Mouse (Mus musculus) kidney, embryonic 15.5 days (tissue): ENCODE results near the gene Tbc1d2b. TPM values are rescaled to one million over a fixed set of nuclear protein-coding genes. Genes with fewer than 3 reads are reported as not detected.
A peak's percentile ranks its signal among the peaks of the same experiment; 100 is the strongest.

Experiments used
- ATAC-seq: fragments of 200-750 bp; cut with Nextera tagmentation; replicated peaks from 2 replicates; pipeline ENCODE4 v1.8.0; 2017; ENCODE audit warnings: moderate TSS enrichment; ENCODE audit not compliant: low FRiP score
- H3K27ac ChIP-seq: fragments of 300-500 bp; sonication (generic); 2 replicates; pipeline ENCODE4 v1.5.1; 2015; ENCODE audit warnings: mild to moderate bottlenecking, inconsistent platforms
- H3K27me3 ChIP-seq: fragments of 300-500 bp; sonication (generic); 2 replicates; pipeline ENCODE4 v1.6.1; 2015; ENCODE audit warnings: inconsistent platforms
- H3K36me3 ChIP-seq: fragments of 300-500 bp; sonication (generic); 2 replicates; pipeline ENCODE4 v1.6.1; 2015; ENCODE audit warnings: inconsistent platforms
- H3K4me1 ChIP-seq: fragments of 300-500 bp; sonication (generic); 2 replicates; pipeline ENCODE4 v1.6.1; 2015; ENCODE audit warnings: inconsistent platforms
- H3K4me2 ChIP-seq: fragments of 300-500 bp; sonication (generic); 2 replicates; pipeline ENCODE4 v1.6.1; 2015; ENCODE audit warnings: moderate library complexity, mild to moderate bottlenecking, inconsistent platforms
- H3K4me3 ChIP-seq: fragments of 300-500 bp; sonication (generic); replicated peaks from 2 replicates; pipeline ENCODE4 v1.5.1; 2015; ENCODE audit warnings: mild to moderate bottlenecking, inconsistent platforms
- H3K9ac ChIP-seq: fragments of 300-500 bp; sonication (generic); 2 replicates; pipeline ENCODE4 v1.6.1; 2015; ENCODE audit warnings: mild to moderate bottlenecking, inconsistent platforms
- H3K9me3 ChIP-seq: fragments of 300-500 bp; sonication (generic); replicated peaks from 2 replicates; pipeline ENCODE4 v1.6.1; 2016; ENCODE audit warnings: inconsistent platforms
- WGBS: fragments of 180-500 bp; shearing (Covaris S2); methylation state at CpG from one replicate; pipeline ENCODE4 v1.1.7; 2015; ENCODE audit warnings: mixed read lengths; 5-methylcytosine and 5-hydroxymethylcytosine counted together
- polyA plus RNA-seq: library from polyadenylated mRNA; unstranded; fragments of >200 nt; fragmentation: Nextera tagmentation; extraction: Ambion mirVana; gene quantifications from 2 replicates; pipeline ENCODE4 v1.2.1, GENCODE M21; 2015

The Tbc1d2b gene
- polyA plus RNA-seq, 1 experiment from 2014 or later: 12.7 TPM

DNA sequence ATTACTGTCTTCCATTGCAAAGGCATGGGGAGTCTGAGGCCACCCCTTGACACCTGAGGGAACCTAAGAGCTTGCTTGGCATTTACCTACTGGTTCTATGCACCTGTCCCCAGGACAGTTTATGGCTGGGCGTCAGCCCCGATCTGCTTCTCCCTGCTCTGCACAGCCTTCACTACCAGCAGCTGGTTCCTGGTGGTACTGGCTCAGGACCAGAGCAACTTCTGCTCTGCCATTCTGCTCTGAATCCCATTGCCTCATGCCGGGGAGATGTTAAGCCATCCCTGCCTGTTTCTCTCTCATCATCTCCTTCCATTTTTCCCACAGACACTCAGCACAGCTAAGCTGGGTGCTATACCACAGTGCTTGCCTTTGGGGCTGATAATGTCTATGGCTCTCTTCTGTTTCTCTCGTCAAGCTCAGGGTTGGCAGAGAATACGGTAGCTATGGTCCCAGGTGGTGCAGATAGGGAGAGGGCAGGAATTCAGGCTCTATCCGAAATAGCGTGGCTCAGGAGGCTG, 72.7 kb downstream of the Tbc1d2b start:
- no peak for ATAC-seq
- no peak overlapping the region for H3K27ac ChIP-seq
- peaks cover 29% of the 10 kb centered on the region for H3K36me3 ChIP-seq
- no peak overlapping the region for H3K9ac ChIP-seq
- H3K4me1 ChIP-seq: peaks cover 10% of the 10 kb centered on the region
- no peaks in the 10 kb centered on the region for H3K9me3 ChIP-seq
- H3K4me2 ChIP-seq: no peak overlapping the region
- WGBS: 87% methylated on average over 7 of the region's 7 CpGs
- H3K27me3 ChIP-seq: no peaks in the 10 kb centered on the region
- no peak overlapping the region for H3K4me3 ChIP-seq

DNA sequence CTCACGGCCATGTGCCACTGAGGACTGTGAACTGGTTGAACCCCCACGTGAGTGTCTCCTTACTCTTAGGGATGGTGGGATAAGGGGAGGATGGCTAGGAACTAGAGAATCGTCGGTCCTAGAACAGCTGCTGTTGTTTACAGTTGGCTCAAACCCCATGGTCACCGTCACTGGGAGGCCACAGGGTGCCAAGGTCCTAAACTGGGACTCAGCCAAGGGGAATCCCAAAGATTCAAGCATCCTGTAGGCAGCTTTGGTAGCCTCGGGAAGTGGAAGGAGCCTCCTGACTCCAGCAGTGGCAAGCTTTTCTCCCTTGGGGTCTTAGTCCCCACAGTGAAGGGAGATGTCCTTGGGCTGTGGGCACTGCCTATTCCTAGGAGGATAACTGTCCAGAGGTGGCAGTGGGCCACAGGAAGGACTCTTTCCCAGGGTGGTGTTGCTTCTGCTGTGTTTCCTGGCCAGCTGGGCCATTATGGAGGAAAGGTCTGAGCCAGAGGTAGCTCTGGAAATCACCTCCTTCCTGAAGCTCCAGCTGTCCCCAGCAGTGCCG, 73.4 kb downstream of the Tbc1d2b start:
- no peak for ATAC-seq

DNA sequence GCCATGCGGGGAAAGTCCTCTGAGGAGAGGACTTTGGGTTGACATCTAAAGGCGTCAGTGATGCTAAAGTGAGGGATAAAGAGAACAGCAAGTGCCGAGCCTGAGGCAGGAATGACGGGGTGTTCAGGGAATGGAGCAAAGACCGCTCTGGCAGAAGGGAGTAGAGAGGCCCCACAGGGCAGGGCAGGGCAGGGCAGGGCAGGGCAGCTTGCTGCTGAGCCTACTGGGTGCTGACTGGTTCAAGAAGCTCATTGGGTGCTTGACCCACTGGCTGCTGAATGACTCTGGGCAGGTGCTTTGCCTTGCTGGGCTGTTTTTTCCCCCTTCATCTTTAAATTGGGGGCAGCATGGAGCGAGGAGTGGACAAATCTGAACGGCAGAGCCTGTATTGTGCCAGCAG, 74.3 kb downstream of the Tbc1d2b start:
- Histone ChIP-seq H3K9me3 (no peaks in the 10 kb centered on the region), H3K27ac (no peak overlapping the region), H3K4me3 (no peak overlapping the region), H3K27me3 (no peaks in the 10 kb centered on the region), H3K4me2 (no peak overlapping the region), H3K9ac (no peak overlapping the region), H3K4me1 (peaks cover 10% of the 10 kb centered on the region), H3K36me3 (peaks cover 18% of the 10 kb centered on the region)
- no peak for ATAC-seq
- 89% methylated on average over 7 of the region's 7 CpGs for WGBS

More for the DNA sequence above, 73.4 kb downstream of the Tbc1d2b start:
- Histone ChIP-seq H3K27me3 (no peaks in the 10 kb centered on the region), H3K4me2 (no peak overlapping the region), H3K36me3 (peaks cover 24% of the 10 kb centered on the region), H3K9me3 (no peaks in the 10 kb centered on the region), H3K9ac (no peak overlapping the region), H3K27ac (no peak overlapping the region), H3K4me3 (no peak overlapping the region), H3K4me1 (peaks cover 10% of the 10 kb centered on the region)
- WGBS: 79% methylated on average over 7 of the region's 7 CpGs

DNA sequence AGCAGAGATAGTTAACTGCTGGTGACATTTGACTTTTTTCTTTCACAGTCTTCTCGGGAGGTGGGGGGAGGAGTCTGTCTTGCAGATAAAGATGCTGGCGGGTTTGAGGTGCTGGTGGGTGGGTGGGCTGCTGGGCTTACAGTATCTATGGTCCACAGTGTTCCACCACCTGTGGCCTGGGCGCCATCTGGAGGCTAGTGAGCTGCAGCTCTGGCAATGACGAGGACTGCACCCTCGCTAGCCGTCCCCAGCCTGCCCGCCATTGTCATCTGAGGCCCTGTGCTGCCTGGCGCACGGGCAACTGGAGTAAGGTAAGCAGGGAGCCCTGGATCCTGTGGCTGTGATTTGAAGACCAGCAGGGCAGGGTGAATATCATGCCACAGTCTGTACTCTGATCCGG, 75.6 kb downstream of the Tbc1d2b start:
- no peak overlapping the region for H3K4me3 ChIP-seq
- H3K9ac ChIP-seq: no peak overlapping the region
- peaks cover 12% of the 10 kb centered on the region for H3K36me3 ChIP-seq
- no peaks in the 10 kb centered on the region for H3K9me3 ChIP-seq
- no peak overlapping the region for H3K27ac ChIP-seq
- no peak for ATAC-seq
- no peak overlapping the region for H3K4me2 ChIP-seq
- peaks cover 10% of the 10 kb centered on the region for H3K4me1 ChIP-seq
- WGBS: 80% methylated on average over 10 of the region's 10 CpGs
- H3K27me3 ChIP-seq: no peaks in the 10 kb centered on the region

DNA sequence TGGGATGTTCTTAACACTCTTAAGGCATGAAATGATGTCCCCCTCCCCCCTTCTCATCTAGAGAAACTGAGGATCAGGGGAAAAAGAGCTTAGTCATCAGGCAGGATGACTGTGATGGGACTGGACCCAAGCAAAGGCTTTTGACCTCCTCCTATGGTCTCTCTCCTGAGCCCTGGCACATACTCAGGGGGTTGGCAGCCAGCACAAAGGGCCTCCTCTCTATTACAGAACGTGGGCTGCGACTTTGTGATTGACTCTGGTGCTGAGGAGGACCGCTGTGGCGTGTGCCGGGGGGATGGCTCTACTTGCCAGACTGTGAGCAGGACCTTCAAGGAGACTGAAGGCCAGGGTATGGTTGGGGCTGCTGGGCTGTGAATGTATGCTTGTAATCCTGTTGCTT, 81.2 kb downstream of the Tbc1d2b start:
- Histone ChIP-seq H3K4me2 (no peak overlapping the region), H3K27ac (no peak overlapping the region), H3K36me3 (peaks cover 10% of the 10 kb centered on the region), H3K9ac (no peak overlapping the region), H3K4me1 (peaks cover 15% of the 10 kb centered on the region), H3K27me3 (no peaks in the 10 kb centered on the region), H3K4me3 (no peak overlapping the region), H3K9me3 (no peaks in the 10 kb centered on the region)
- 82% methylated on average over 5 of the region's 5 CpGs for WGBS
- no peak for ATAC-seq

DNA sequence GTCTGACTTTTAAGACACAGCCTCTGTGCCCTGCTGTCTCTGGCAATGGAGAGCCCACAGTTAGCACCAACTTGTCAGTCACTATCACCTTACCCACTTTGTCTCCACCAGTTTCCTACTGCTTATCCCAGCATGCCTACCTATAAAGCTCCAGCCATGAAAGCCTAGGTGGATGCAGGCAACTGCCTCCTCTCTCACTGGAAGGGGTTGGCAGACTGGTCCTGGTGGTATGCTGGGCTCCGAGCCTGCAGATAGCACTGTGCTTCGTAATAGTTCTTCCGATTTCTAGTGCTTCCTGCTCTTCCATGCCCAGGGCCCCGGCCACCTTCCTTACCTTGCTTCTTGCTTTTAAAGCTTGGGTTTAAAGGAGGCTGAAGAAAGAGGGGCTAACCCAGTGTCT, 81.7 kb downstream of the Tbc1d2b start:
- peaks cover 10% of the 10 kb centered on the region for H3K36me3 ChIP-seq
- 93% methylated on average over 4 of the region's 4 CpGs for WGBS

DNA sequence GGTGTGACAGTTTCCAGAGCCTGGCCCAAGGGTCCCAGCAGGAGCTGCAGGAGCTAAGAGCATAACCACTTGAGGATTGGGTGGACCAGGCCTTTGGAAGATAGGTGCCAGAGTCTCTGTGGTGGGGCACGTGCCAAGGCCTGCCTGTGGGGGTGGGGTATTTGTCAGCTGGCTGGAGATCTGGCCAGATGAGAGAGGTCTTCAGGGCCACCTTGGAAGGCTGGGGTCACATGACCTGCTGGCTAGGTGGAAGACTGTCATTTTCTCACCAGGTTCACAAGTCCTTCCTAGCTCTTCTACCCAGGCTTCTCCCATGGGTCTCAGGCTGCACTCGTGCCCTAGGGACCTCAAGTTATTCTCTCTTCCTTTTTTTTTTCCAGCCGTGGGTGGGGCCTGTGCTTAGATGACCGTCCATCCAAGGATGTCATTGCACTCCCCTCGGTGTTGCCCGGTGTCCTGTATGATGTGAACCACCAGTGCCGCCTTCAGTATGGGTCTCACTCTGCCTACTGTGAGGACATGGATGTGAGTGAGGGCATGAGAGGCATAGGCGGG, 85.2 kb downstream of the Tbc1d2b start:
- H3K36me3 ChIP-seq: peaks cover 12% of the 10 kb centered on the region; the same call in 1 of the 2 replicates
- peaks cover 27% of the 10 kb centered on the region for H3K4me1 ChIP-seq
- no peak overlapping the region for H3K27ac ChIP-seq
- no peaks in the 10 kb centered on the region for H3K27me3 ChIP-seq
- H3K9ac ChIP-seq: no peak overlapping the region
- H3K4me3 ChIP-seq: no peak overlapping the region
- no peak overlapping the region for H3K4me2 ChIP-seq
- H3K9me3 ChIP-seq: no peaks in the 10 kb centered on the region
- WGBS: 81% methylated on average over 8 of the region's 8 CpGs
- no peak for ATAC-seq

More for the DNA sequence above, 81.7 kb downstream of the Tbc1d2b start:
- Histone ChIP-seq H3K4me2 (no peak overlapping the region), H3K9me3 (no peaks in the 10 kb centered on the region), H3K27me3 (no peaks in the 10 kb centered on the region), H3K9ac (no peak overlapping the region), H3K4me3 (no peak overlapping the region), H3K27ac (no peak overlapping the region), H3K4me1 (peaks cover 20% of the 10 kb centered on the region)
- ATAC-seq: no peak

DNA sequence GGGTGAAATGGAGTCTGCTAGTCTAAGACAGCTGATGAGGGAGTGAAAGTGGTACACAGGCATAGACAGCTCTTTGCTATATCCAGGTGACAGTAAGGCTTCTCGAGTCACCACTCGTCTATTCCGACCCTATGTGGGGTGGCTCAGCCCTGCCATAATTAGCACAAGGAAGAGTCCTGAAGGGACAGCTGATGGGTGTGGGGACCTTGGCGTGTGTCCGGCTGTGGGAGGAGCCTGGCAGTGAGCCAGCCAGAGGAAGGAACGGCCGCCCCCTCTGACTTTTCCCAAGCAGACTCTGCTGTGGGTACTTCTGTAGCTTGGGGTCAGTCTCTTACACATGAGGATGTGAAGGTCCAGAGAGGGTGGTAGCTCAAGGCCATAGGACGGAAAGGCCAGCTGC, 86.5 kb downstream of the Tbc1d2b start:
- peak; percentile 23; the same call in 1 of the 2 replicates for ATAC-seq
- H3K4me3 ChIP-seq: no peak overlapping the region
- no peaks in the 10 kb centered on the region for H3K9me3 ChIP-seq
- H3K27me3 ChIP-seq: no peaks in the 10 kb centered on the region
- peaks cover 16% of the 10 kb centered on the region; the same call in 1 of the 2 replicates for H3K36me3 ChIP-seq
- H3K4me2 ChIP-seq: no peak overlapping the region
- H3K27ac ChIP-seq: no peak overlapping the region
- 40% methylated on average over 8 of the region's 8 CpGs for WGBS
- no peak overlapping the region for H3K9ac ChIP-seq
- H3K4me1 ChIP-seq: peaks cover 27% of the 10 kb centered on the region

DNA sequence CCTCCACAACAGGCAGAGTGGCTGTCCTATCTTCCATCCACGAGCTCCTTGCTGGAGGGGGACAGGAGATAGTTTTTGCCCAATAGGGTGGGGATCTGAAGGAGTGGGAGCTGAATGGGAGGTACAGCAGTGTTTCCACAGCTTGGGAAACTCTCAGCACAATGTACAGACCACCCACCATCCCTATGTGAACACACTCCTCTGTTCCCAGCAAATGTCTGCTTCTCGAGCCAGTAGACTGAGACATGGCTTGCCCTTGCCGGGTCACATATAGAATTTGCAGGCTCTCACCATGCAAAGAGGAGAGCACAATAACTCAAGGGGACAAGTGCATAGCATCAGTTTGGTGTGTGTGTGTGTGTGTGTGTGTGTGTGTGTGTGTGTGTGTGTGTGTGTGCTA, 87.1 kb downstream of the Tbc1d2b start:
- ATAC-seq: no peak

DNA sequence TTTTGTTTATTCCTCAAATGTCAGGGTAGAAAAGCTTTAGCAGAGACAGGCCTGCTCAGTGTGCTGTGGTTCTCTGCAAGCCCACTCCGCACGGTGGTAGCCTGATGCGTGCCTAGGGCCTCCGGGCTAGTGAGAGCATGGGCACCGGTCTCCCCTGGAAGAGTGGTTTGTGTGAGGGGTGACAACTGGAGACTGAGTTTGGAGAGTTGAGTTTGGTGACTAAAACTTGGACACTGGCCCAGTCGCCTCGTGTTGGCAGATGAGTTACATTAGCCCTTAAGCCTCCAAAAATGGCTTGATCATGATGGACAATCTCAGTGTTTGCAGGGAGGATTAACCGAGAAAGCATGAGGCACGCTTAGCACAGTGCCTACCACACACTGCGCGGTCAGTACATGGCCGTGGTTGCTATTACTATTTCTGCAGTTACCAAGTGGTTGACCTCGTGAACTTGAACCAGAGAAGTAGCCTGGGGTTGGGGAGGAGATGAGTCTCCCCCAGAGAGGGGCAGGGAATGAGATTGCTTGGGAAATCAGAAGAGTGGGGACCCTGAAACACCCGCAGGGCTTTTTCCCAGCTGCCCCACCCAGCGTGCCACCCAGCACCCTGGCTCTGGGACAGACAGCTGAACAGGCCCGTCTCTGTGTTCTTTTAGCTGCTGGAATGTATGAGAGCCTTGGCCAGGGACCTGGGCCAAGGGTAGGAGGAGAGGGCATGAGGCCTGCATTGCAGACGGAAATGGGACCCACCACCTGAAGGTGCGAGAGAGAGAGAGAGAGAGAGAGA, 87.8 kb downstream of the Tbc1d2b start:
- H3K4me3 ChIP-seq: no peak overlapping the region
- H3K4me2 ChIP-seq: no peak overlapping the region
- H3K9me3 ChIP-seq: no peaks in the 10 kb centered on the region
- peaks cover 22% of the 10 kb centered on the region; the same call in 1 of the 2 replicates for H3K36me3 ChIP-seq
- H3K9ac ChIP-seq: no peak overlapping the region
- no peaks in the 10 kb centered on the region for H3K27me3 ChIP-seq
- no peak overlapping the region for H3K27ac ChIP-seq
- no peak for ATAC-seq
- 82% methylated on average over 18 of the region's 18 CpGs for WGBS
- peaks cover 27% of the 10 kb centered on the region for H3K4me1 ChIP-seq

More for the DNA sequence above, 87.1 kb downstream of the Tbc1d2b start:
- 76% methylated on average over 3 of the region's 3 CpGs for WGBS
- peaks cover 18% of the 10 kb centered on the region; the same call in 1 of the 2 replicates for H3K36me3 ChIP-seq
- H3K9ac ChIP-seq: no peak overlapping the region
- no peak overlapping the region for H3K4me2 ChIP-seq
- no peaks in the 10 kb centered on the region for H3K9me3 ChIP-seq
- no peaks in the 10 kb centered on the region for H3K27me3 ChIP-seq
- H3K4me3 ChIP-seq: no peak overlapping the region
- no peak overlapping the region for H3K27ac ChIP-seq
- H3K4me1 ChIP-seq: peaks cover 27% of the 10 kb centered on the region

DNA sequence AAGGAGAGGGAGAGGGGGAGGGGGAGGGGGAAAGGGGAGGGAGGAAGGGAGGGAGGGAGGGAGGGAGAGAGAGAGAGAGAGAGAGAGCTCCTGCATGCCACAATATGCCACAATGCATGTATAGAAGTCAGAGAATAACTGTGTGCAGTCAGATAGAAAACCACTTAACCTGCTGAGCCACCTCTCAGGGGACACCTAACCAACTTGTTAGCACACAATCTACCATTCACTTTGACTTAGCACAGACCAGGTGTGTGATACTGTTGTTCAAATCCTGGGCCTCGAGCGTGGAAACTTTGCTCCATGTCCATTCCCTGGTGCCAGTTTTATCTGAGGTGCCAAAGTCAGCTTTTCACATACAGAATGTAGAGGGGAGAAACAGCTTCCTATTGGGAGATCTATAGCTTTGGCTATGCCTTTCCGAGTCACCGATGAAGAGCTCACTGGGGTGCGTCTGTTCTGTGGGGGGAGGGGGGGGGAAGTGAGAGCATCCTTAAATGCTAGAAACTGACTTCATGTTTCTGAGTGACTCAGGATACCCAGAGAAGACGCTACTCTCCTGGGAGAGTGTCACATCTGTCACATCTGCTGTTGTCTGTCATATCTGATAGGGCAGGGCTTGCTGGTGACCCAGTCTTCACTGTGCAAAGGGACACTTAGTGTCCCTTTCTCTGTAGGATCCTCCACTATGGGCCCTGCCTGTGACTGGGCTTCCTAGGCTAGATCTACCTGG, 88.8 kb downstream of the Tbc1d2b start:
- Histone ChIP-seq H3K4me1 (peaks cover 27% of the 10 kb centered on the region), H3K27ac (no peak overlapping the region), H3K4me3 (no peak overlapping the region), H3K27me3 (no peaks in the 10 kb centered on the region), H3K4me2 (no peak overlapping the region), H3K9me3 (no peaks in the 10 kb centered on the region), H3K36me3 (peaks cover 16% of the 10 kb centered on the region; the same call in 1 of the 2 replicates), H3K9ac (no peak overlapping the region)
- WGBS: 73% methylated on average over 6 of the region's 6 CpGs
- no peak for ATAC-seq

DNA sequence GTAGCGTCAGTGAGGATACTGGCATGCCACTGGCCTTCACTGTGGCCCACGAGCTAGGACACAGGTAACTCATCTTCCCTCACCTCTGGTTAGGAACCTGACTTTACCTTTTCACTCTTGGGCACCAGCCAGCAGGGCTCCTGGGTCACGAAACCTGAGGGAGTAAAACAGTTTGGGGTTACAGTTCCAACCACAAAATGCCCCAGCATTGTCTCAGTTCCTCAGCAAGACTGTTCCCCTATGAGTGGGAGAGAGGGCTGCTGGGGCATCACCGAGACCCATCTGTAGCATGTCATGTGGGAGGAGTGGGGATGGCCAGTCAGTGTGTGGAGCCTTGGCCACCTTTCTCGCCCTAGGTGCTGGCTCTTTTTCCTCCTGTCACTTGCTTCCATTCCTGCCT, 91.2 kb downstream of the Tbc1d2b start:
- Histone ChIP-seq H3K4me2 (no peak overlapping the region), H3K27me3 (no peaks in the 10 kb centered on the region), H3K4me3 (no peak overlapping the region), H3K9me3 (no peaks in the 10 kb centered on the region), H3K27ac (no peak overlapping the region), H3K9ac (no peak overlapping the region), H3K4me1 (peaks cover 13% of the 10 kb centered on the region), H3K36me3 (peaks cover 23% of the 10 kb centered on the region; the same call in 1 of the 2 replicates)
- WGBS: 72% methylated on average over 5 of the region's 5 CpGs
- ATAC-seq: no peak
